Mouse (Mus musculus): ENCODE measurements around the gene Tstd1.

- TF ChIP-seq CTCF (IDR thresholded peaks at IDR 0.05; ENCODE audit: insufficient read depth, low read length) (no peak), POLR2A (IDR thresholded peaks at IDR 0.05; ENCODE audit: borderline replicate concordance, extremely low read depth, low read depth, low read length) (no peak)
These were observed 32.3 kb downstream of the Tstd1 start for GRCm38 (mm10) chr1:171451001-171451400.

All from lung, adult 2 months (tissue).